Mouse (Mus musculus) megakaryocyte, embryonic 14.5 days (primary cell): ENCODE measurements around the gene Eif5b. TPM values are rescaled to one million over a fixed set of nuclear protein-coding genes. Genes with fewer than 3 reads are reported as not detected.
"Not testable (repeated sequence)": the region's sequence is repeated elsewhere in the genome, so short reads cannot be mapped to it uniquely, and the experiment has no call there.

Experiments
- H3K27me3 ChIP-seq: replicated peaks from 2 replicates; pipeline ENCODE3; 2012; ENCODE audit warnings: inconsistent platforms
- H3K36me3 ChIP-seq: replicated peaks from 2 replicates; pipeline ENCODE3; 2012; ENCODE audit warnings: low read length, inconsistent platforms, mixed read lengths
- H3K4me1 ChIP-seq: 2 replicates; pipeline ENCODE4 v1.6.1; 2012; ENCODE audit warnings: inconsistent platforms
- H3K4me3 ChIP-seq: replicated peaks from 2 replicates; pipeline ENCODE3; 2012; ENCODE audit warnings: moderate library complexity, mild to moderate bottlenecking, inconsistent platforms
- H3K9me3 ChIP-seq: 2 replicates; pipeline ENCODE4 v1.6.1; 2012; ENCODE audit warnings: inconsistent platforms
- FLI1 ChIP-seq: IDR thresholded peaks from 2 replicates; pipeline ENCODE4 v1.6.1; 2012; ENCODE audit warnings: low read length, inconsistent platforms, mixed read lengths
- GATA1 ChIP-seq: IDR thresholded peaks from 3 replicates; pipeline ENCODE4 v1.6.1; 2012; ENCODE audit warnings: mixed read lengths, low read length, inconsistent platforms, borderline replicate concordance
- polyA plus RNA-seq: library from polyadenylated mRNA; stranded (reverse); fragments of >175 nt; gene quantifications from 2 replicates; pipeline ENCODE4 v1.2.3, GENCODE M21; 2012; ENCODE audit warnings: low replicate concordance; ENCODE audit not compliant: insufficient read depth

The Eif5b gene
- polyA plus RNA-seq, 1 experiment = 69.6 TPM

GRCm38 (mm10) chr1:37971520-37971919 lies 26.3 kb upstream of the Eif5b start:
- TF ChIP-seq FLI1 (no peak), GATA1 (no peak)
- no peaks in the 10 kb centered on the region for H3K36me3 ChIP-seq
- H3K9me3 ChIP-seq = no peaks in the 10 kb centered on the region

GRCm38 (mm10) chr1:37976666-37977065 lies 21.1 kb upstream of the Eif5b start:
- H3K27me3 ChIP-seq, H3K4me1 ChIP-seq, H3K4me3 ChIP-seq, H3K36me3 ChIP-seq, H3K9me3 ChIP-seq: not testable (repeated sequence)

More at GRCm38 (mm10) chr1:37971520-37971919, 26.3 kb upstream of the Eif5b start:
- no peak overlapping the region for H3K4me3 ChIP-seq
- peaks cover 18% of the 10 kb centered on the region for H3K27me3 ChIP-seq
- H3K4me1 ChIP-seq = no peaks in the 10 kb centered on the region

GRCm38 (mm10) chr1:37977303-37977702 lies 20.5 kb upstream of the Eif5b start:
- Histone ChIP-seq H3K27me3 (peaks cover 5% of the 10 kb centered on the region), H3K4me3 (no peak overlapping the region), H3K4me1 (no peaks in the 10 kb centered on the region), H3K9me3 (no peaks in the 10 kb centered on the region), H3K36me3 (no peaks in the 10 kb centered on the region)
- TF ChIP-seq GATA1 (no peak), FLI1 (no peak)

- TF ChIP-seq FLI1 = no peak
- no peak for TF ChIP-seq GATA1
- no peak overlapping the region for H3K4me3 ChIP-seq
- peaks cover 14% of the 10 kb centered on the region for H3K4me1 ChIP-seq
- H3K9me3 ChIP-seq = no peaks in the 10 kb centered on the region
- no peaks in the 10 kb centered on the region for H3K27me3 ChIP-seq
- H3K36me3 ChIP-seq = peaks cover 52% of the 10 kb centered on the region
Measured at GRCm38 (mm10) chr1:37984326-37984725, 13.5 kb upstream of the Eif5b start.

- no peaks in the 10 kb centered on the region for H3K9me3 ChIP-seq
- peaks cover 14% of the 10 kb centered on the region for H3K4me1 ChIP-seq
- no peaks in the 10 kb centered on the region for H3K27me3 ChIP-seq
- H3K36me3 ChIP-seq = peaks cover 66% of the 10 kb centered on the region
- H3K4me3 ChIP-seq = no peak overlapping the region
- TF ChIP-seq FLI1 = no peak
- TF ChIP-seq GATA1 = no peak
Measured at GRCm38 (mm10) chr1:37985764-37986323, 12.0 kb upstream of the Eif5b start.

GRCm38 (mm10) chr1:37987856-37988255 lies 10.0 kb upstream of the Eif5b start:
- peaks cover 87% of the 10 kb centered on the region for H3K36me3 ChIP-seq
- no peak overlapping the region for H3K4me3 ChIP-seq
- TF ChIP-seq FLI1 = no peak
- no peak for TF ChIP-seq GATA1
- no peaks in the 10 kb centered on the region for H3K9me3 ChIP-seq
- H3K4me1 ChIP-seq = peaks cover 17% of the 10 kb centered on the region
- no peaks in the 10 kb centered on the region for H3K27me3 ChIP-seq

GRCm38 (mm10) chr1:37996226-37996625 lies 1.6 kb upstream of the Eif5b start:
- TF ChIP-seq FLI1 = no peak
- no peak for TF ChIP-seq GATA1
- H3K27me3 ChIP-seq = no peaks in the 10 kb centered on the region
- H3K36me3 ChIP-seq = peaks cover 49% of the 10 kb centered on the region
- peaks cover 33% of the 10 kb centered on the region for H3K4me1 ChIP-seq
- peak overlapping the region; percentile 98 for H3K4me3 ChIP-seq
- H3K9me3 ChIP-seq = no peaks in the 10 kb centered on the region

- peaks cover 41% of the 10 kb centered on the region for H3K4me1 ChIP-seq
- TF ChIP-seq FLI1 (no peak), GATA1 (no peak)
Measured at GRCm38 (mm10) chr1:37996877-37997484, 829 bp upstream of the Eif5b start.

GRCm38 (mm10) chr1:37998371-37999199 lies 775 bp downstream of the Eif5b start:
- TF ChIP-seq FLI1 = no peak
- no peak for TF ChIP-seq GATA1
- H3K9me3 ChIP-seq = no peaks in the 10 kb centered on the region
- H3K27me3 ChIP-seq = no peaks in the 10 kb centered on the region
- peaks cover 39% of the 10 kb centered on the region for H3K36me3 ChIP-seq
- peaks cover 47% of the 10 kb centered on the region for H3K4me1 ChIP-seq
- peak overlapping the region; percentile 98 for H3K4me3 ChIP-seq

More at GRCm38 (mm10) chr1:37996877-37997484, 829 bp upstream of the Eif5b start:
- Histone ChIP-seq H3K4me3 (peak overlapping the region; percentile 98), H3K36me3 (peaks cover 47% of the 10 kb centered on the region), H3K9me3 (no peaks in the 10 kb centered on the region), H3K27me3 (no peaks in the 10 kb centered on the region)

GRCm38 (mm10) chr1:37999552-37999951 lies 1.7 kb downstream of the Eif5b start:
- no peaks in the 10 kb centered on the region for H3K9me3 ChIP-seq
- no peaks in the 10 kb centered on the region for H3K27me3 ChIP-seq
- H3K4me1 ChIP-seq = peaks cover 55% of the 10 kb centered on the region
- peak overlapping the region; percentile 98 for H3K4me3 ChIP-seq
- TF ChIP-seq FLI1 (no peak), GATA1 (no peak)
- peaks cover 33% of the 10 kb centered on the region for H3K36me3 ChIP-seq
